Mouse (Mus musculus) forebrain, embryonic 16.5 days (tissue): ENCODE results near the gene Arhgap44. TPM values are rescaled to one million over a fixed set of nuclear protein-coding genes. Genes with fewer than 3 reads are reported as not detected.

Experiments used
- ATAC-seq: fragments of 200-750 bp; cut with Nextera tagmentation; 2 replicates; pipeline ENCODE4 v1.8.0; 2017; ENCODE audit warnings: mild to moderate bottlenecking, moderate library complexity
- H3K27ac ChIP-seq: fragments of 300-500 bp; sonication (generic); 2 replicates; pipeline ENCODE4 v1.5.1; 2014; ENCODE audit warnings: low read length, control low read depth
- H3K27me3 ChIP-seq: fragments of 300-500 bp; sonication (generic); replicated peaks from 2 replicates; pipeline ENCODE4 v1.6.1; 2014; ENCODE audit warnings: low read length; ENCODE audit not compliant: control insufficient read depth, insufficient read depth
- H3K36me3 ChIP-seq: fragments of 300-500 bp; sonication (generic); 2 replicates; pipeline ENCODE4 v1.6.1; 2014; ENCODE audit not compliant: control insufficient read depth, insufficient read depth
- H3K4me1 ChIP-seq: fragments of 300-500 bp; sonication (generic); replicated peaks from 2 replicates; pipeline ENCODE4 v1.6.1; 2014; ENCODE audit warnings: low read length; ENCODE audit not compliant: control insufficient read depth, insufficient read depth
- H3K4me2 ChIP-seq: fragments of 300-500 bp; sonication (generic); 2 replicates; pipeline ENCODE4 v1.6.1; 2014; ENCODE audit warnings: mild to moderate bottlenecking, low read length, control low read depth
- H3K4me3 ChIP-seq: fragments of 300-500 bp; sonication (generic); replicated peaks from 2 replicates; pipeline ENCODE4 v1.5.1; 2014; ENCODE audit warnings: mild to moderate bottlenecking, low read length, control low read depth
- H3K9ac ChIP-seq: fragments of 300-500 bp; sonication (generic); replicated peaks from 2 replicates; pipeline ENCODE4 v1.6.1; 2014; ENCODE audit warnings: low read depth, low read length, control low read depth
- H3K9me3 ChIP-seq: fragments of 300-500 bp; sonication (generic); 2 replicates; pipeline ENCODE4 v1.6.1; 2016; ENCODE audit warnings: low read length; ENCODE audit not compliant: control insufficient read depth
- WGBS: fragments of 180-500 bp; shearing (Covaris S2); extraction: QIAGEN DNeasy Blood & Tissue Kit; methylation state at CpG from one replicate; pipeline ENCODE4 v1.1.7; 2014; 5-methylcytosine and 5-hydroxymethylcytosine counted together
- polyA plus RNA-seq: library from polyadenylated mRNA; unstranded; fragments of >200 nt; fragmentation: Nextera tagmentation; extraction: Ambion mirVana; gene quantifications from 2 replicates; pipeline ENCODE4 v1.2.1, GENCODE M21; 2015

The Arhgap44 gene
- polyA plus RNA-seq, 1 experiment from 2014 or later: 12.4 TPM

DNA sequence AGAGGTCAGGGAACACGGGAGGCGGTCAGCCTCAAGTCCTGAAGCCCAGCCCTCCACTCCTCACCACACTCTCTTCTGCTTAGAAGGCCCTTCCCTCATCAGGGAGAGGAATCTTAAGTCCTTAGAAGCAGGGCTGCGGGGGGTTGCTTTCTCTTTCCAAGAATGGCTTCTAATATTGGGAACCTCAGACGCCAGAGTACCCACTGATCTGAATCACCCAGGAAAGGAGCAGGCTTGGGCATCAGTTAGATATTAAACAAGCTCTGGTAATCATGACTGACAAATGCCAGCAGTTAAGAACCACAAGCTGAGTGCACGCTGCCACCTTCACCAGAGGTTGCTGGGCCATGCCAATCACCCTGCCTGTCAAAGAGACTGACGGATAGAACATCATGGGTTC is 148.9 kb downstream of the Arhgap44 start:
- H3K4me3 ChIP-seq: no peak overlapping the region
- ATAC-seq: no peak
- H3K36me3 ChIP-seq: no peaks in the 10 kb centered on the region
- 85% methylated on average over 6 of the region's 6 CpGs for WGBS
- H3K27me3 ChIP-seq: no peaks in the 10 kb centered on the region
- no peak overlapping the region for H3K4me2 ChIP-seq
- no peak overlapping the region for H3K27ac ChIP-seq
- no peak overlapping the region for H3K9ac ChIP-seq
- H3K9me3 ChIP-seq: no peaks in the 10 kb centered on the region
- H3K4me1 ChIP-seq: no peaks in the 10 kb centered on the region

DNA sequence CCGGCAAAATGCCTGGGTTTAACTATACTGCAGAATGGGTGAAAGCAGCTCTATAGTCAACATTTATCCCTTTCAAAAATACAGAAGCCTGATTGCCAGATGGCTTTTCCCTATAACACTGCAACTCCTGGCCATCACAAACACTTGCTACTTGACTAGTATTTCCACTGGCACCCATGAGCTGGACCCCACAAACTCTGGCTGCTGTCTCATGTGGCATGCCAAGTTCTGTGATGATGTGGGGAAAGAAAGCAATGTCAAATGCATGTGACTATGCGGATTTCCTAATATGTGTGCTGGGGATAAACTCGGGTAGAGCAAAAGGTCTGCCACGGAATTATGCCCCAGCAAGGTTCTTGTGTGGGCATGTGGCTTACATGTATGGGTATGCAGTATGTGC is 156.7 kb downstream of the Arhgap44 start:
- no peak for ATAC-seq
- Histone ChIP-seq H3K4me1 (no peaks in the 10 kb centered on the region; the same call in 1 of the 2 replicates), H3K27ac (no peak overlapping the region), H3K4me3 (no peak overlapping the region), H3K4me2 (no peak overlapping the region), H3K36me3 (peaks cover 21% of the 10 kb centered on the region), H3K9me3 (no peaks in the 10 kb centered on the region), H3K9ac (no peak overlapping the region), H3K27me3 (no peaks in the 10 kb centered on the region)
- WGBS: 84% methylated on average over 4 of the region's 4 CpGs

DNA sequence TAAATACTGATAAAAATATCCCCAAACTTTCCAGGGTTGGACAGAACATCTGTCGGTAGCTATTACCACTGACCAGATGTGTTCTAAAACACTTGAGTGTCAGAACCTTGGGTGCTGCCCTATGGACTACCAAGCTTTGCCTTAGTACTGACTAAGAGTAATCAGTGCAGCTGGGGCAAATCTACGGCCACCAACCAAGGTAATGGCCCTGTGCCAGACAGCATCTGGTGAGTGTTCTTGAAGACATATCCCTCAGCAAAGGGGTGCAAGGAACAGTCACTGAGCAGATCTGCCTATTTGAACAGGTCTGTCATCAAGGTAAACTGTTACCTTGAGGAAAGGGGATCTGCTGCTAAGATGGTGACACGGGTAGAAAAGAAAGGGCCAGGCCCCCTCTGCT is 157.9 kb downstream of the Arhgap44 start:
- no peak for ATAC-seq
- 82% methylated on average over 3 of the region's 3 CpGs for WGBS
- Histone ChIP-seq H3K9me3 (no peaks in the 10 kb centered on the region), H3K4me1 (no peaks in the 10 kb centered on the region; the same call in 1 of the 2 replicates), H3K4me3 (no peak overlapping the region), H3K27me3 (no peaks in the 10 kb centered on the region), H3K4me2 (no peak overlapping the region), H3K27ac (no peak overlapping the region), H3K9ac (no peak overlapping the region), H3K36me3 (peaks cover 31% of the 10 kb centered on the region)

DNA sequence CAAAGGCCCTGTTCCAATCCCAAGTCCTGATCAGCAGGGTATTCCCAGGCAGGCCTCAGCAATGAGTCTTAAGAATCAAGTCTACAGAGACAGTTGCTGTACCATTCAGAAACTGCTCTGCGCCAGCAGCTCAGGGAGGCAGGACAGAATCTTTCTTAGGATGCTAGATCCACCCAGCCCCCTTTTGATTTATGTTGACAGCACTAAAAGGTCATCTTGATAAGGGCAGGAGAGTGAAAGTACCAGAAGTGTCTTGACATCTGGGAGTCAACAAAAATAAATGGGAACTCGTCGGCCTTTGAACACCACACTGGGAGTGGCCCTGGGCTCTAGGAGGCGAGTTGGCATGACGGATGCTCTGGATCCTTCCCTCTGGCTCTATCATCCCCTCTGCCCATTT is 159.2 kb downstream of the Arhgap44 start:
- Histone ChIP-seq H3K27ac (no peak overlapping the region), H3K27me3 (no peaks in the 10 kb centered on the region), H3K4me1 (no peaks in the 10 kb centered on the region; the same call in 1 of the 2 replicates), H3K36me3 (peaks cover 40% of the 10 kb centered on the region), H3K4me3 (no peak overlapping the region), H3K9ac (no peak overlapping the region), H3K4me2 (no peak overlapping the region), H3K9me3 (no peaks in the 10 kb centered on the region)
- no peak for ATAC-seq
- 94% methylated on average over 5 of the region's 5 CpGs for WGBS

DNA sequence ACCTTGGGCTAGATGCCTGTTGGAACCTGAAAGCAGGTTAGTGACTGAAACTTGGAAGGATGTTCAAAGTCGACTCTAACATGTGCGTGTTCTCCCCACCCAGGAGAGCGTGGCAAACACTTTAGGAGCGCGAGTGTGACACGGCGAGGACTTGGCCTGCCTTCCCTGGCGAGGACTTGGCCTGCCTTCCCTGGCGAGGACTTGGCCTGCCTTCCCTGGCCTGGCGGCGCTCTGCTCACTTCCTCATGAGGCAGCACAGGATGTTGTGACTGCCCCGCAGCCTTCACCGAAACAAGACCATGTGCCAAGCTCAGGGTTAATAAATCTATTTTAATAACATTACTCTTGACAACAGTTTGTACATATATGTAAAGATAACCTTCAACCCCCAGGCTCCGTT is 161.0 kb downstream of the Arhgap44 start:
- no peak overlapping the region for H3K4me2 ChIP-seq
- H3K27me3 ChIP-seq: no peaks in the 10 kb centered on the region
- H3K4me3 ChIP-seq: no peak overlapping the region
- H3K36me3 ChIP-seq: peaks cover 50% of the 10 kb centered on the region
- no peak overlapping the region for H3K27ac ChIP-seq
- WGBS: 87% methylated on average over 14 of the region's 14 CpGs
- H3K9ac ChIP-seq: no peak overlapping the region
- no peaks in the 10 kb centered on the region for H3K4me1 ChIP-seq
- no peaks in the 10 kb centered on the region for H3K9me3 ChIP-seq
- no peak for ATAC-seq

DNA sequence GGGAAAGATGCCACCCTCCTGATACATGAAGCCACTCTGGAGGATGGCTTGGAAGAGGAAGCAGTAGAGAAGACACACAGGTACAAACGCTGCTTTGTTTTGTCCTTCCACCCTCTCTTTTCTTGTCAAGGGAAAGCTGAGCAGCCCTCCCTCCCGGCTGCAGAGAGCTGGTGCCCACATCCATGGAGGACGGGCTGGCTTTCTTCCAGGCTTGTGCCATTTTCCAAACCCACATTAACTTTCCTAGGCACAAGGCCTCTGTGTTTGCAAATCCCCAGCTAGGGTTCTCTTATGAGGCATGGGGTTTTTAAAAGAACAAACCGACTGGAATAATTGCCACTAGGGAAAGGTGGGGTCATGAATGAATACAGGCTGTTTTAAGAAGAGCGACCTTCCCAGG is 163.1 kb downstream of the Arhgap44 start:
- no peaks in the 10 kb centered on the region for H3K9me3 ChIP-seq
- H3K27ac ChIP-seq: no peak overlapping the region
- H3K4me2 ChIP-seq: no peak overlapping the region
- H3K27me3 ChIP-seq: no peaks in the 10 kb centered on the region
- H3K36me3 ChIP-seq: peaks cover 56% of the 10 kb centered on the region
- H3K4me3 ChIP-seq: no peak overlapping the region
- H3K9ac ChIP-seq: no peak overlapping the region
- no peaks in the 10 kb centered on the region for H3K4me1 ChIP-seq
- 59% methylated on average over 5 of the region's 5 CpGs for WGBS
- ATAC-seq: no peak

DNA sequence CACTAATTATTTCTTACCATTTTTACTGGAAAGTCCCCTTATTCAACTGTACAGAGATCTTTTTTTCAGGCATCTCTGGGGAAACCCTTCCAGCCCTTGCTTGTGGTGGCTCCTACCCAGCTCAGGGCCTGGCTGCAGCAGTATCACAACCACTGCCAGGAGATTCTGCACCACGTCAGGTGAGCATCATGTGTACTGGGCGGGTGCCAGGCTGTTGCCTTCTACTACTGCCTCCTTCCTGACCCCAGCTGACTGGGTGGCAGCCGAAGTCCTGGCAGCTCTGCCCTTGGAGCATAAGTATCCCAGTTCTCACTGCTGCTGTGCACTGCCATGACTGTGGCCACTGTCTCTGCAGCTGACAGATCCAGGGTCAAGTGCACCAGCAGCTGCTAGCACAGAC is 164.3 kb downstream of the Arhgap44 start:
- Histone ChIP-seq H3K9ac (no peak overlapping the region), H3K36me3 (peaks cover 59% of the 10 kb centered on the region), H3K4me1 (no peaks in the 10 kb centered on the region), H3K9me3 (no peaks in the 10 kb centered on the region), H3K4me3 (no peak overlapping the region), H3K4me2 (no peak overlapping the region), H3K27me3 (no peaks in the 10 kb centered on the region), H3K27ac (no peak overlapping the region)
- WGBS: 86% methylated on average over 3 of the region's 3 CpGs
- ATAC-seq: no peak

DNA sequence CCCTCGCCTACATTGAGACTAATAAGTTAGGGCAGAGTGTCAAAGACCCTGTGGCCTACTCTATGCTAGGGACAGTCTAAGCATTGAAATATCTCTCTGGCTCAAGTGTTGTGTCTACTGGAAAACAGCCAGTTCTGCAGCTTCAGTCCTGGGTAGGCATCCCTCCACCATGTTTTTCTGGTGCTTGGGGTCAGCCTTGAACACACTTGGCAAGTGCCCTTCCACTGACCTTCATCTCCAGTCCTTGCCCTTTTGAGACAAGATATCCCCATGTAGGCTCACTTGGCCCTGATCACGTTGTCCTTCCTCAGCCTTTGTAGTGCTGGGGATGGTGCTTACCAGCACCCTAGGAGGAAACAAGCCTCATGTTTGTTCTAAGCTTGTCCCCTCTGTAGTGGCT is 174.2 kb downstream of the Arhgap44 start:
- H3K27ac ChIP-seq: no peak overlapping the region
- H3K4me3 ChIP-seq: no peak overlapping the region
- no peaks in the 10 kb centered on the region for H3K27me3 ChIP-seq
- no peak overlapping the region for H3K4me2 ChIP-seq
- no peaks in the 10 kb centered on the region for H3K4me1 ChIP-seq
- WGBS: 96% methylated on average over 2 of the region's 2 CpGs
- no peak for ATAC-seq
- H3K9me3 ChIP-seq: no peaks in the 10 kb centered on the region
- H3K9ac ChIP-seq: no peak overlapping the region
- peaks cover 21% of the 10 kb centered on the region for H3K36me3 ChIP-seq

DNA sequence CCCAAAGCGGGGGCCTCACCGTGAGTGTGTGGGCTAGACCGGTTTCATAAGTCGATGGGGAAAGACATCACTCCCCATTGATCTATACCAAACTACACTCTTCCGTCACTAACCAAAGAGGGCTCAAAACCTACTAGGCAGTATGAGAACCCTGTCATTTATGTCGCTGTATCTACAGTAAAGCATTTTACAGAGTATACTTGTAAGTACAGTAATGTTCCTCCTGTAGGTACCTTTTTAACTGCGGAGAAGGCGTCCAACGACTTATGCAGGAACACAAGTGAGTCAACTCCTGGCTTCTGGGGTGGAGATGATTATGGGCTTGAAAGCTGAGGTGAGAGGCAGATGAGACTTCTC is 183.3 kb downstream of the Arhgap44 start:
- H3K27ac ChIP-seq: no peak overlapping the region

More for the DNA sequence above, 183.3 kb downstream of the Arhgap44 start:
- H3K9ac ChIP-seq: peak overlapping the region; percentile 75
- H3K36me3 ChIP-seq: peaks cover 6% of the 10 kb centered on the region; the same call in 1 of the 2 replicates
- H3K4me1 ChIP-seq: peaks cover 14% of the 10 kb centered on the region
- no peaks in the 10 kb centered on the region for H3K9me3 ChIP-seq
- WGBS: 10% methylated on average over 9 of the region's 9 CpGs
- no peaks in the 10 kb centered on the region; the same call in 1 of the 2 replicates for H3K27me3 ChIP-seq
- peak overlapping the region; percentile 86 for H3K4me3 ChIP-seq
- peak overlapping the region; percentile 81 for H3K4me2 ChIP-seq
- ATAC-seq: no peak
